Mouse (Mus musculus) T-cell, adult 2 months (primary cell): Measurements from ENCODE around the gene Fat4.

Experiments
- DNase-seq: peaks from one replicate; pipeline ENCODE4 v3.0.0; 2022; ENCODE audit warnings: low spot score

Gene Fat4

DNA sequence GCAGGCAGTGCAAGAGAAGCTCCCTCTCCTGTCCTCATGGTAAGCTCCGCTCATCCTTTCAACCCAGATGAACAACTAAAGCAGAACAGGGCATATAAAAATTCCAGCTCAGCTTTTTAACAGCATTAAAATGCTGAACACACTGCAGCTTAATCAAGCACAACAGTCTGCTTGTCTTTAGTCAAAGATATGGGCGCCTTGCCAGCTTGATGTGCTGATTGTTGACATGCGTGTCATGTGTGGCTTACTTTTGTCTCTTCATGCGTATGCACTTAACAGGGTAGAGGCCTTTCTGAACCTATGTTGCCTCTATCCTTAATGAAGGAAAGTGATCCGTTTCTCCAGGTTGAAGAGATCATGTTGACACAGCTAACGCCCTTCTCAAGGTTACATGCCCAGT is 75.6 kb downstream of the Fat4 start:
- DNase-seq: no peak

DNA sequence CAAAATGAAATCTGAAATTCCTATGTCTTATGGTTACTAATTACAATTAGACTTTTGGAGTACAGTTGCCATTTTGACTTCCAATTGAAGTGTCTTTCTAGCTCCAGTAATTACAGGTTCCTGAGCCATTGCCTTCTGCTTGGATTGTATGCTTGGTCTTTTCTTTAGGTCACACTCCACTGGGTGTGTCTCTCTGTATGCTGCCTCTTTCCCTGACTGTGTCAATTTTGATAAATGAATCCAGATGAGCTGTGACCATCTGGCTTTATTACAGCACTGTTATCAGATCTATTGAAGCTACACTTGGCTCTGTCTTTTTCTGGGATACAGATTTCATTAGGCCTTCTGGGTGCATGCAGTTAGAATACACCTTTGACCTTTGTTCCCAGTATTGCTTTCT is 80.7 kb downstream of the Fat4 start:
- no peak for DNase-seq

GRCm38 (mm10) chr3:38986379-38986778 is 99.6 kb downstream of the Fat4 start:
- no peak for DNase-seq

GRCm38 (mm10) chr3:38989181-38989580 is 102.4 kb downstream of the Fat4 start:
- DNase-seq: no peak

DNA sequence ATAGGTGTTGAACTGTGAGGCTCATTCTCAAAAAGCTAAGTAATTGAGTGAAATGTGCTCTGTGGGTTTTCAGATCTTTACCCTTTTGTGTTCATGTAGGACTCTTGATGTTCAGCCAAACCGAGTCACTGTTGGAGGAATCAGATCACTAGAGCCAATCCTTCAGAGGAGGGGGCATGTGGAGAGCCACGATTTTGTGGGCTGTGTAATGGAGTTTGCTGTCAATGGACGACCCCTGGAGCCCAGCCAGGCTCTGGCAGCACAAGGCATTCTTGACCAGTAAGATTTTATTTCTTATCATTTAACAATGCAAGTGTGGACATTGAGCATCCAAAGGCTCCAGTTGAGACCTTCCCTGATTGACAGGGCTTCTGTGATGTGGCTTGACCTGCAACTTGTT is 113.3 kb downstream of the Fat4 start:
- no peak for DNase-seq

DNA sequence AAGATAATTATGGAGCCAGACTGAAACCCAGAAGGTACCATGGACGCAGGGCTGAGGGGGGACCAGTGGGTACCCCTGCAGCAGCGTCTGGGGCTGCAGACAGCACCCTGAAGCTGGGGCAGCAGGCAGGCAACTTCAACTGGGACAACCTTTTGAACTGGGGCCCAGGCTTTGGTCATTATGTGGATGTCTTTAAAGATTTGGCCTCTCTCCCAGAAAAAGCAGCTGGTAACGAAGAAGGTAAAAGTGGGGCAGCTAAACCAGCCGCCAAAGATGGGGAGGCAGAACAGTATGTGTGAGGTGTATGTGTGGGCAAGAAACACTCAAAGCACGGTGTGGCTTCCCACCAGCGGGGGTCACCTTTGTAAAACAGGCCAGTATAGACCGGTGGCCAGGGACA is 123.8 kb downstream of the Fat4 start:
- DNase-seq: no peak

- DNase-seq: no peak
Observed at GRCm38 (mm10) chr3:39017633-39018032, 130.9 kb downstream of the Fat4 start.

- no peak for DNase-seq
Observed at GRCm38 (mm10) chr3:39036113-39036512, 149.4 kb downstream of the Fat4 start.

- no peak for DNase-seq
Observed at GRCm38 (mm10) chr3:39046425-39046824, 159.7 kb downstream of the Fat4 start.

- no peak for DNase-seq
Observed at GRCm38 (mm10) chr3:39047621-39048303, 161.0 kb downstream of the Fat4 start.

DNA sequence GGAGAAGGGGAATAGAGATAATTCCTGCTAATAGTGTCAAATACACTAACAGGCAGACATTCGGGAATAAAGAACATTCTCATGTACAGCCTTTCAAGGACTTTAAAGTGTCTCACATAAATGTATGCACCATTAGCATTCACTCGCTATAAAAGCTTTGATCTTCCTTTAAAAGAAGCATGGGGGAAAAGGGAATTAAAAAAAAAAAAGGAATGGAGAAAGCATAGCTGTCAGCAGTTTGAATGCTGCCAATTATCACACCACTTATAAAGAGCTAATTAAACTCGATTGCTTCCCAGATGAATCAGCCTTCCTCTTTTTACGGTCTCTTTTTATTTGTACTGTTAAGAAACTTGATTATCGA is 161.5 kb downstream of the Fat4 start:
- no peak for DNase-seq

GRCm38 (mm10) chr3:39050130-39050529 is 163.4 kb downstream of the Fat4 start:
- no peak for DNase-seq

- DNase-seq: no peak
Observed at GRCm38 (mm10) chr3:39053072-39053471, 166.3 kb downstream of the Fat4 start.
